Mouse (Mus musculus): ENCODE data around the gene Mboat2.

The Mboat2 gene

GRCm38 (mm10) chr12:24830766-24831152 lies at the start of gene Mboat2:
Gene Mboat2, plus strand, starts transcription at chr12:24830879.
- no peak for DNase-seq

DNA sequence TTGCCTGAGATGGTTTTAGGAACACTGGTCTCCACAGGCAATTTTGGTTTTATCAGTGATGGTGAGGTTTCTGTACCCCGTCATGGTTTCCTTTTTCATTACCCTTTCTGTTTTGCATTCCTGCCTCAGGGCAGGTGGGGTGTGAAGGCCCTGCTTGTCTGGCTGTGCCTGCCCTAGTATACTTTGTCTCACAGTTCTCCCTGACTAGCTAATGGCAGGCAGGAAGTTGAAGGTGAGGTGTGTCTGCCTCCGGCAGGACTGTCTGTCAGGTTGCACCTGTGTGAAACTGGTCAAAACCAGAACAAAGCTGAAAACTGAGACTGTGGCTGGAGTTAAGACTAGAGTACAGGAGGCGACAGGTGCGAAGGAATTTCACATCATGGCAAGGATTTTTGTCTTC lies 46.9 kb upstream of the Mboat2 start:
- no peak for DNase-seq

GRCm38 (mm10) chr12:24785882-24786281 lies 44.8 kb upstream of the Mboat2 start:
- no peak for DNase-seq

DNA sequence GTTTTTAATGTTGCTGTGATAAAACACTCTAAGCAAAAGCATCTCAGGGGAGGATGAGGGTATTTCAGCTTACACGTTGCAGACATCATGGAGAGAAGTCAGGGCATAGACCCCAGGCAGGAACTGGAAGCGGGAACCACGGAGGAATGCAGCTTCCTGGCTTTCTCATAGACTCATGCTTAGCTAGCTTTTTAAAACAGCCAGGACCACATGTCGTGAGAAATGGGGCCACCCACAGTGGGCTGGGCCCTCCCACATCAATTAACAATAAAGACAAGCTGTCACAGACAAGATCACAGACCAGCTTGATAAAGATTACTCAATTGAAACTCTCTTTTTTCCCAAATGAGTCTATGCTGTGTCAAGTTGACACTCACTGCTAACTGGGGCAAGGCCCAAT lies 44.4 kb upstream of the Mboat2 start:
- peak; percentile 44 for DNase-seq

DNA sequence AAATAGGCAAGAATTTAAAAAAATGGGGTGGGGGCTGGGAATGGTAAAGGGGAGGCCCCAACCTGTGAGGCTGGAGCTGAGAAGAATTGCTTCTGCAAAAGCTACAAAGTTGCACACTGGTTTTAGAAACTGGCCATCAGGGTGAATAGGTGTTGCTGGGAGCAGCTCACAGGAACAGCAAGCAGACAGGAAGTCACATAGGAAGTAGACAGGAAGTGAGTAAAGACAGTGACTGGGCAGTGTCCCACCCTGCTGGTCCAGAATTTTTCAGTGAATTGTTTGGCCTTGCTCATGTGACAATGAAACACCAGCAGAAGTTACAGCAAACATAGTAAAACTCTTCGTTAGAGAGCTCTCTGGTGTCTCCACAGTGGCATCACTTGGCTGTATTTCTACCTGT lies 41.0 kb upstream of the Mboat2 start:
- no peak for DNase-seq

DNA sequence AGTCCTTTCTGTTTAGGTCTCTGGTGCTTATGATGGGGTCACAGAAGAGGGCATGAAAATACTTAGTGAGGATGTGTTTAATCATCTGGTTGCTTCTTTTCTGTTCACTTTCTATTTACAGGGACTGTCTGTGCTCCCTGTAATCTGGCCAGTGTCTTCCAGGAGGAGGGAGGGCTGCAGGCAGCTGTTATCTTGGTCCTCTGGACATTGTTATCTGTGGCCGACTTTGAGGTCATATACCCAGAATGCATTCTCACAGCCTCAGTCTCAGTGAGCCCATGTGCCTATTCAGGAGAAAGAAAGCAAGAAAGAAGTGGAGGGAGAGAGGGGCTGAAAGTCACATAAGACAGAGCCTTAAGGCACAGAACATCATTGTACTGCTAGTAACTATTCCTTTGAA lies 19.4 kb upstream of the Mboat2 start:
- DNase-seq, result no peak

GRCm38 (mm10) chr12:24811906-24812305 lies 18.8 kb upstream of the Mboat2 start:
- DNase-seq, result no peak

- no peak for DNase-seq
Measured at GRCm38 (mm10) chr12:24822831-24823230, 7.8 kb upstream of the Mboat2 start.

GRCm38 (mm10) chr12:24823636-24824354 lies 6.9 kb upstream of the Mboat2 start:
- DNase-seq, result no peak

DNA sequence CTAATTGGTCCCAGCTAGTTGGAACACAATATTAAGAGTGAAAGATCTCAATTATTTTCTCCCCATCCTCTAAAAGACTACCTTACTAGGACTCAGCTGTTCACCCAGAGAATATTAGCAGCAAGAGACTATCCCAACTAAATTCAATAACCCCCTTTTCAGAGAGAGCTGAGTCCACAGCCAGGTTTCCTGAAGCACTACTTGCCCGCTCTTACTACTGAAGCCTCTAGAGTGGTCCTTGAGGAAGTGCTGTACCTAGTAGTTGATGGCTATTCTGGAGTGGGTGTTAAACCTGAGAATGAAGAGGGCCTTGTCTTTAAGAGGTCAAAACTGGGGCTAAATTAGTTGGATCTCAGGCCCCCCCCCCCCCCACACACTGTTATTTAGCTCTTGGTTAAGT lies 593 bp upstream of the Mboat2 start:
- no peak for DNase-seq

DNA sequence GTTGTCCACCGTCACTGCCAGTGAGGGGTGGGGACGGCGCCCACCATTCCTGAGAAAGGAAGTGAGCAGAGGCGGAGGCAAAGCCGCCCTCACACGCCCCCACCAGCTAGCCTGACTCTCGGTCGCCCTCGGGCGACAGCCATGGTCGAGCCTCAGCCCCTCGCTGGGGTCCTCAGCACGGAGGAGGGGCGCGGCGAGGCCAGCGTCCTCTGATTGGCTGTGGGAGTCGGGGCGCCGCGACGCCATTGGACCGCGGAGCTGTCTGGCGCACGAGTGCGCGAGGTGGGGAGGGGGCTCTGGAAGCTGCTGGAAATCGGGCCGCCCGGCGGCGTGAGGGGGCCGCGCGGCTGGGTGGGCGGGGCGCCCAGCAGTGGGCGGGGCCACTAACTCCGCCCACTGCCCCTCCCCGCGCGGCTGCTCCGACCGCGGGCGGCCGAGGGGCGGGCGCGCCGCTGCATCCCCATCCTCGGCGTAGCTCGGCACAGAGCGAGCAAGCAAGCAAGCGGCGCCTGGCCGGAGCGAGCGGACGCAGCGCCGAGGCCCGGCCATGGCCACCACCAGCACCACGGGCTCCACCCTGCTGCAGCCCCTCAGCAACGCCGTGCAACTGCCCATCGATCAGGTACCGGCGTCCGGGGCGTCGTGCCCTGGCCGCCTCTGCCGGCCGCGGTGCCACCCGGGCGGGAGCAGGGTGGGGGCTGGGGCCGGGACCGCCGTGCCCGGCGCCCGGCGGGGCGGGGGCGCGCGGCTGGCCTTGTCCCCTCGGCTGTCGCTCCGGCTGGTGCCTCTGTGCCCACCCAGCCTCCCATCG lies 679 bp downstream of the Mboat2 start:
- peak; percentile 99 for DNase-seq

- DNase-seq, result no peak
Measured at GRCm38 (mm10) chr12:24831964-24832427, 1.3 kb downstream of the Mboat2 start.

DNA sequence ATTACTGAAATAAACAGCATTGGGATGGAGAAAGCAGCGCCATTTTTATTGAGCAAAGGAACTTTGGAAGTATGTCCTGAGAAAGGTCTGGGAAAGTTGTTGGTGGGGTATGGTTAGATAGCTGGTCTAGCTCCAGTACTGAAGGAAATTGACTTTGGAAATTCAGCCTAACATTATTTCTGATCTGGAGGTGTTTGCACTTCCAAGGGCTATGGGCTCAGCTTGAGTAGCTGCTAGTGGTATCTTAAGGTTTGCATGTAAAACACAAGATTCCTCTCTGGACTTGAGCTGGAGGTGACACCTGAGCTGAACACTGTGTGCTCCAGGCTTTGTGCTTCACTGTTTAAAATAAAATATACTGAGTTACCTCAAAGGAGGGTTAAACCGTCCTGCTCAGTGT lies 1.8 kb downstream of the Mboat2 start:
- DNase-seq, result no peak

- no peak for DNase-seq
Measured at GRCm38 (mm10) chr12:24837947-24838346, 7.3 kb downstream of the Mboat2 start.

DNA sequence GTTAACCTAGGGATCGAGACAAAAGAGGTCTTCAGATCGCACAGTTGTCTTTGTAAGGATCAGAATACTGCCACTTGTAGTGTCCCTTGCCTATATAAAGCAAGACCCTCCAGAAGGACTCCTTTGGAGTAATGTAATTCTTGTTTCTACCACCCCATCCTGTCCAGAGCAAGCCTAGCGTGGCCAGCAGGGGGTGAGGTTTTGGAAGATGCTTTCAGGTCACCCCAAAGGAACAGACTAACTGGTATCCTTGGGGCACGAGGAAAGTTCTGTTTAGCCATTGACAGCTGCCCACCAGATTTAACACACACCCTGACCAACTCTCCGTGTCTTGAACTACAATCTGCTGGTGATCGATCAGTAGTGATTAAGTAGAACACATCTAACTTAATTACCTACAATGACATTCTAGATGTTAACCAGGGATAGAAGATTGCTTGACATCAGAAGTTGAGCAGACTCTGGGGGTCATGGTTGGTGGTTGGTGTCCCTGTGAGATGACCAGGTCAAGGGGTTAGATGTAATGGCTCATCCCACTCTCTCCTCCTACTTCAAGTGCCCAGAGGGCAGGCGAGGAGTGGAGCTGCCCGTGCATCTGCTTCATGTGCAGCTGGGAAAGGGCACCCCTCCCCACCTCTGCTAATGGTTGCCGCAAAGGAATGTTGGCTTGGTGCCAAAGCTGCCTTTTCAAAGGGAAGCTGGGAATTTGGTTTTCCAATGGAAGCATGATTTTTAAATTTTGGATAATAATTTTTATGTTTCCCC lies 10.6 kb downstream of the Mboat2 start:
- peak; percentile 87 for DNase-seq

GRCm38 (mm10) chr12:24842299-24842910 lies 11.7 kb downstream of the Mboat2 start:
- no peak for DNase-seq

DNA sequence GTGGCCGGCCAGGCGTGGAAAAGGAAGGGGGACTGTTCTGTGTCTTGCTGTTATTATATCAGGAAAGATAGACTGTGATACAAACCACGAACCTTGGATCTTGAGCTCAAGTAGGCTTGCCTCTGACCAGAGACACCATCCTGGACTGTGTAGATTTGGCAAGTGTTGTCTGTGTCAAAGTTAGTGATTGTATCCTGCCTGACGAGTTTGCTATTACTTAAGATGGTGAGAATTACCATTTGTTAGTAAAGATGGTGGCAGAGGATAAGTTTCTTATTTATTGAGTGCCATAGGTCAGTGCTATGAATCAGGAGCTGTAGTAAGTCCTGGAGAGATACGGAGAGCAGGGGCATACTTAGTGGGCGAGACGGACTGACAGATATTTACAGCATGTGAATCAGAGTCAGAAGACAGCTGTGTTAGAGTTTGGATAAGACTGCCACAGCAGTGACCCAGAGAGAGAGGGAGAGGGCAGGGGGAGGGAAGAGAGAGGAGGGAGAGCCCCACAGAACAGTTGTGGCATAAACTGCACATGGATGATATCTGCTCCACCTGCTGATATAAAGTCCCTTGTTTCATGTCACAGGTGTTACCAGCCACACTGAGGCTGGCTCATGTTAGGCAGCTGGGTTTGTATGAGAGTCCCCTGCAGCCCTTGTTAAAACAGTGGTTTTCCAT lies 12.9 kb downstream of the Mboat2 start:
- DNase-seq, result no peak

GRCm38 (mm10) chr12:24845344-24845743 lies 14.7 kb downstream of the Mboat2 start:
- no peak for DNase-seq

GRCm38 (mm10) chr12:24848107-24848506 lies 17.4 kb downstream of the Mboat2 start:
- no peak for DNase-seq

GRCm38 (mm10) chr12:24857354-24857753 lies 26.7 kb downstream of the Mboat2 start:
- no peak for DNase-seq

GRCm38 (mm10) chr12:24859357-24859756 lies 28.7 kb downstream of the Mboat2 start:
- peak; percentile 33 for DNase-seq

DNA sequence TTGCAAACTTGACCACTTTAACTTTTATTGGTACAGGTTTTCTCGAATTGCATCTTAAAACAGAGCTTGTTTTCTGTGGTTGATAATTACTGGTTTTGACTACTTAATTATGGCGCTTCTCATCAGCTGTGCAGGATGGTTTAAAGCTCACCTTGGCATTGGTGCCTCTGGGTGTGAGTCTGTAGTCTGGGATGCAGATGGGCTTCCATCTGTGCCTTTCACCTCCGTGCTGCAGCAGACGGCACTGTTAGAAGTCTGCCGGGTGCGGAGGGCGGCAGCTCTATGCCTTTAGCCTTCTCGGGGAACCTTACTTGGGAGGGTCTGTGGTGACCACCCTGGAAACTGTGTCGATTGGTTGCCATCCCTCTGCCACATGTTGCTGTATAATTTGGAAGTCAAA lies 29.8 kb downstream of the Mboat2 start:
- DNase-seq, result no peak
